Mouse (Mus musculus) layer of hippocampus, postnatal 36 days (tissue): ENCODE measurements around the gene Glce. TPM values are rescaled to one million over a fixed set of nuclear protein-coding genes. Genes with fewer than 3 reads are reported as not detected.

ENCODE experiments used
- DNase-seq, 2 experiments: peaks; one replicate each; pipeline ENCODE4 v3.0.0; 2022
- total RNA-seq, 2 experiments: library from RNA; stranded (reverse); gene quantifications; 2 replicates each; pipeline ENCODE4 v1.2.3; 2021

Glce gene
- total RNA-seq, 2 experiments from 2014 or later = 24.1 to 27.2 TPM

DNA sequence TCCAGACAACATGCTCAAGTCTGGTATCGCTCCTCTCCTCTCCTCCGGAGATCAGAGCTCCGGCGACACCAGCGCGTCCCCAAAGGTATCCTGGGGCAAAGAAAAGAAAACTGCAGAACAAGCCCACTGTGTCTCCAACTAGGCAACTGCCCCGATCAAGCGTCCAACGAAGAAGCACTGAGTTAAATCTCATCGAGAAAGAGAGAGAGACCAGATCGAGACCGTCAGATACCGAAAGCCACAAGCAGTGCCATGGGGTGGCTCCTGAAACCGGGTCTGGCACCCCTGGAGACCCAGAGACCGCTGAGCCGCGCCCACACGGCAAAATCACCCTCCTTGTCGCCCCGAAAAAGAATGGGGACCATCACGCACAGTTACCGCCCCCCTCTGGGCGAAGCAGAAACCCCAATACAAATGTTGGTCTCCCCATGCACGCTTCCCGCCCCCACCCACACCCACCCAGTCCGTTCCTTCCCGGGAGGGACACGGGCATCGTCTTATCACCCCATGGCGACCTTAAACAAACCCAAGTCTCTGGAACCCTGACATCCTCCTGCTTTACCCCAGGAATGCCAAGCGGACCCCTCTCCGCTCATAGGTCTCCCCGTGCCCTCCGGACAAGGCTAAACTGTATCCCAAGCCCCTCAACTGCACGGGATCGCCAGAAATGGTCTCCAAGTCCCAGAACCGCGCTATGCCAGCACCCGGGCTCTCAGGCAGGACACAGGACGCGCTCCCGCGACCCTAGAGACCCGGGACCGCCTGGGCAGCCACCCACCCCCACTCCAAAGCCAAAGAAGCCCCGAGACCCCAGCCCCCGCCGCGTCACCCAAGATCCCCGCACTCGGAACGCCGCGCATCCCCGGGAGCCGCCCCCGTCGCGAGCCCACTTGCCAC is 656 bp downstream of the Glce start:
- peak; percentile 32 to 41 for DNase-seq

GRCm38 (mm10) chr9:62118754-62119153 is 3.7 kb downstream of the Glce start:
- no peak for DNase-seq

DNA sequence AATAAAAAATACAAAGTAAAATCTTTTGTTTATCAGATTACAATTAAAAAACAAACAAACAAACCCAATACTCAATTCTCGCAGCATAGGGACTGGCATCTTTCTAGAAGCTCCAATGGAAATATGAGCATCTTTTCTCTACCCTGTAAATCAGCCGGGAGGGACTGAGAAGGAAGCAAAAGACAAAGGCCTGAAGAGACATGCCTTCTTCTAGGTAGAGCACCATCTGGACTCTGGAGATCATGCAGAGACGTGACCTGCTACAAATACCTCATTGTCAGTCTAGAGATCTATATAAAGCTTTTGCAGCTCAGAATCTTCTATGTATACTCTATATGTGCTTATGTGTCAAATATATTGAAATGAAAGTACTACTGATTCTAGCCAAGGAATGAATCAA is 6.6 kb downstream of the Glce start:
- no peak for DNase-seq

GRCm38 (mm10) chr9:62096603-62097002 is 25.9 kb downstream of the Glce start:
- no peak for DNase-seq

GRCm38 (mm10) chr9:62091604-62092003 is 30.9 kb downstream of the Glce start:
- no peak for DNase-seq

DNA sequence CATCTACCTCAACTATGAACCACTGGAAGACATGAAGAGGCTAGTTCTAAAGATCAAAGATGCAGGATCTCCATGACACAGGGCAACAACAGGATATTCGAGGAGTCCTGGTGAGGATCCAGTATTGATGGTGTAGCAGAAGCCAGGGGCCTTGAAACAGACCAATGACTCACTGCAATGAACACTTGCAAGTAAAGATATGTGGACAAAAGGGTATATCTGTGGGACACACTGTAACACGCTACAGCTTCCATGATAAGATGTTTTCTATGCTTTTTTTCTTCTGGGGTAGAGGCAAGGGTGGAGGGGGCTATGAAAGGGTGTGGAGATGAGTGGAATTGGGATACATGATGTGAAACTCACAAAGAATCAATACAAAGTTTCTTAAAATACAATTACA is 36.9 kb downstream of the Glce start:
- no peak for DNase-seq

DNA sequence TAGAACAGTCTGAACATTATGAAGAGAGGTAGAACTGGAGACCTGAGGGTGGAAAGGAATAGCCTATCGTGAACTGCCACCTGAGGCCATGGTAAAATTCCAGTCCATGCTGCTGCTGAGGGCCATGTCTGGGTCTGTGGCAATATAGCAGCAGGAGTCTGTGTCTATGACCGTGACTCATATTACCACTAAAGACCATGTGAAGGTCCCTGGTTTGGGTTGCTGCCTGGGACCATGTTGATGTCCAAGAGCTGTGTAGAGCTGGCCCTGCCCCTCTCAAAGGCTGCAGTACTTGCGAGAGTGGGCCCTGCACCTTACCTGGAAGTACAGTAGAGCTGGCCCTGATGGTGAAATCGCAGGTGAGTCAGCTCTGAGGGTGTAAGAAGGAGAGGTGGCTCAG is 37.6 kb downstream of the Glce start:
- no peak for DNase-seq

DNA sequence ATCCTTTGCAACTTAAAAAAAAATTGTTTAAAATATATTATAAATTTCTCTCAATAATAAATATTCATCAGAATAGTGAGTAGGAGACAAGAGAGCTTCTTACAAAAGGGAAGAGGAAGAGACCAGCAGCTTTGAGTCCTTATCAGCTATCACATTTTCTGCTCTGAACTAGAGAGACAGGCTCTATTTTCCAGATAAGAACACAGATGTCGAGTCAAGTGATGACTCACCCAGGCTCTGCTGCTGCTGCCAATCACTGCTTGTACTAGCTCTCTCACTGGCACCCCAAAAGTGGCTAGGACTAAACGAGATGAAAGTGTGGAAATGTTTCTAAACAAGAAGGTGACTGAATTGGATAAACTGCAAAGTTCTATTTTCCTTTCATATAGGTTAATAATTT is 39.5 kb downstream of the Glce start:
- DNase-seq = peak in 1 of 2 experiments; percentile 21

GRCm38 (mm10) chr9:62081542-62081941 is 40.9 kb downstream of the Glce start:
- DNase-seq = no peak

- DNase-seq = no peak
Observed at GRCm38 (mm10) chr9:62080028-62080760, 42.3 kb downstream of the Glce start.

GRCm38 (mm10) chr9:62062234-62062633 is 60.2 kb downstream of the Glce start:
- no peak for DNase-seq

- DNase-seq = no peak
Observed at GRCm38 (mm10) chr9:62060431-62060830, 62.0 kb downstream of the Glce start.

DNA sequence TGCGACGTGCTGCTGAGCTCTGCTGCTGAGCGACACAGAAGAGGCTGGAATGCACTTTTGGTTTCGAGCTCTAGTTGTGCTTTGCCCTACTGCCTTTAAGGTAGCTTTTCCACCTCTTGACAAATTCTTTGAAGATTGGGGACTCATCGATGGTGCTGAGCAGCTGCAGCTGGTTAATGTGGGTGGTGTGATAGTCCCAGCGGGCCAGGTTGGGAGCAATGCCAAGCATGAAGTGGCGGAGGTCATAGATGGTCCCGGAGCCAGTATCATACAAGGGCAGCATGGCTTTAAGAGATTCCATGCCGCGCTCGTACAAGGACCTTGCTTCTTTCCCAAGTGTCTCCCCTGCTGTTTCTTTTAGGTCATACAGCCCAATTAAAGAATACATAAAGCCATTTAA is 62.5 kb downstream of the Glce start:
- no peak for DNase-seq

GRCm38 (mm10) chr9:62057881-62058506 is 64.5 kb downstream of the Glce start:
- DNase-seq = no peak

DNA sequence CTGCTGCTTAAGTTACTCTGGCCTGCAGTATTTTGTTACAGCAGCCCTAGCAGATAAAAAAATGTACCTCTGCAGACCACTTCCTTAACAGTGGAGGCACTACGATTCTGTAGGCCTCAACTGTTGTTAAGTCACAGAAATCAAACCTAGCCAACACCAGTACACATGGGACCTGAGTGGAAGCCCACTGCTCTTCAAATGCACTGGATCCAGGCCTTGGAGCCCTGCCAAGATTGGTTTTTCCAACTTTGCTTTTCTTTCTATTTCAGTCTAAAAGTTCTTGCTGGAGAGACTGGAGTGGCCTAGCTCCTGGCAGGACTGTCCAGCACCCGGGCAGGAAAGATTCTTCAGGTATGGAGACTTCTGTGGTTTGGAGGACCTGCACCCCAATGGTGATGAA is 66.2 kb downstream of the Glce start:
- no peak for DNase-seq

DNA sequence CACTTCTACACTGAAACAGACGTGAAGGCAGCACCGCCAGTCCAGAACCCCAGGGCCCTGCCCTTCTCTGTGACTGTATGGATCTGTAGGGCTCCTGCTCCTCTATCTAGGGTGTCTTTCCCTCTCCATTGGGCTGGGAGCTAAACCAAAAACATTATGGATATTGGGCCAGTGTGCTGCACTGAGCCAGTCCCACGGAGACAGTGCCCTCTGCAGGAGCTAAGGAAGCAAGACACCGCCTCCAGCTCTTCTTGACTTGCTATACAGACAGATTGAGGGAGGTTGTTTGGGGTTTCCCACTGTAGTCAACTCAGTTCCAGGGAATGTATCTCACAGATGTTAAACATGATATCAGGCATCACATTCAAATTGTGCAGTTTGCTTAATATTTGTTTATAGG is 71.7 kb downstream of the Glce start:
- no peak for DNase-seq

- DNase-seq = no peak
Observed at GRCm38 (mm10) chr9:62049166-62049565, 73.3 kb downstream of the Glce start.

DNA sequence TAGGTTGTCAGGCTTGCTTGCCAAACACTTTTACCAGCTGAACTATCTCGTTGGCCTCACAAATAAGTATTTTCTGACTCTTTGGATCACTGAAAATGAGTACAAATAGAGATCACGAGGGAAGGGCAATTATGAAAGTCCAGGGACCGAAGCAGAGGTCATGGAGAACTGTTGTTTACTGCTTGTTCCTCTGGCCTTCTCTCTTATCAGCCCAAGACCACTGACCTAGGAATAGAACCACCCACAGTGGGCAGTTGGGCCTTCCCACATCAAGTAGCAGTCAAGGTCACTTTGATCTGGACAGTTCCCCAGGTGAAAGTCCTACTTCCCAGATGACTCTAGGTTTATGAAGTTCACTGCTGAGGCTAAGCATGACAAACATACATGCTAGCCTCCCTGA is 80.3 kb downstream of the Glce start:
- DNase-seq = no peak

DNA sequence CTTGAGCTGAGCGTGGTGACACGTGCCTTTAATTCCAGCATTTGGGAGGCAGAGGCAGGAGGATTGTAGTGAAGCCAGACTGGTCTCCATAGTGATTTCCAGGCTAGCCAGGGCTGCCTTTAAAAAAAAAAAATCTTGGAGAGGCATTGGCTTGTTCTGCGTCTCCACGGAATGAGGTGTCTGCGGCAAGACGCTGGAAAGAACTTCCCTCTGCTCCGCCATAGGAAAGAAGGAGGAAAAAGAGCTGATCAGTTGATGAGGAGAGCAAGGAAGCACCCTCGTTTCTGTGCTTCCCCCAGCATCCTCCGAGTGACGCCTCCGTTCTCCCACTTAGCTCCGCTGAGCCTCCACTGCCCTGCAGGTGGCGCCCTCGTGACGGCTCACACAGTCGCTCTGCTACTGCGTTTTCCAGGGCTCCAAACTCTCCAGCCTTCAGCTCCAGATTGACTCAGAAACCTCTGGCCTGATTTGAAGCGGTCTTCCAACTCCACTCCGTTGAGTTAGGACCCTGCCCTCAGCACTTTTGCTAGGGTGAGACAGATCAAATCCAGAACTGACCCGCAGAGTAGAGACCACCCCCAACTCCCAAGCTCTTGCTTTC is 82.3 kb downstream of the Glce start:
- DNase-seq = peak; percentile 82 to 84

- no peak for DNase-seq
Observed at GRCm38 (mm10) chr9:62035806-62036205, 86.6 kb downstream of the Glce start.

DNA sequence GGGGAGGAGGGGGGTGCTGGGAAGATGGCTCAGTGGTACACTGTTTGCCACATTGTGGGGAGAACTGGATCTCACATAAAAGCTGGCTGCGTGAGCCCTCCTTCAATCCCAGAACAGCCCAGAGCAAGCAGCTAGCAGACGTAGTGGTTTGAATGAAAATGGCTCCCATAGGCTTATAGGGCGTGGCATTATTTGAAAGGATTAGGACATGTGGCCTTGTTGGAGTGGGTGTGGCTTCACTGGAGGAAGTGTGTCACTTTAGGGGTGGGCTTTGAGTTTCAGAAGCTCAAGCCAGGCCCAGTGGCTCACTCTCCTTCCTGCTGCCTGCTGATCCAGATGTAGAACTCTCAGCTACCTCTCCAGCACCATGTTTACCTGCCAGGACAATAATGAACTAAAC is 90.2 kb downstream of the Glce start:
- no peak for DNase-seq

- DNase-seq = no peak
Observed at GRCm38 (mm10) chr9:62028072-62028471, 94.4 kb downstream of the Glce start.

GRCm38 (mm10) chr9:62026600-62026999 is 95.9 kb downstream of the Glce start, which contains the start of gene Paqr5:
Paqr5 (minus strand) TSS chr9:62026856.
- DNase-seq = no peak
